Mouse (Mus musculus): ENCODE measurements around the gene Cnr1. TPM values are rescaled to one million over a fixed set of nuclear protein-coding genes. Genes with fewer than 3 reads are reported as not detected.

The Cnr1 gene
- total and polyA plus RNA-seq, 3 experiments: not detected

DNA sequence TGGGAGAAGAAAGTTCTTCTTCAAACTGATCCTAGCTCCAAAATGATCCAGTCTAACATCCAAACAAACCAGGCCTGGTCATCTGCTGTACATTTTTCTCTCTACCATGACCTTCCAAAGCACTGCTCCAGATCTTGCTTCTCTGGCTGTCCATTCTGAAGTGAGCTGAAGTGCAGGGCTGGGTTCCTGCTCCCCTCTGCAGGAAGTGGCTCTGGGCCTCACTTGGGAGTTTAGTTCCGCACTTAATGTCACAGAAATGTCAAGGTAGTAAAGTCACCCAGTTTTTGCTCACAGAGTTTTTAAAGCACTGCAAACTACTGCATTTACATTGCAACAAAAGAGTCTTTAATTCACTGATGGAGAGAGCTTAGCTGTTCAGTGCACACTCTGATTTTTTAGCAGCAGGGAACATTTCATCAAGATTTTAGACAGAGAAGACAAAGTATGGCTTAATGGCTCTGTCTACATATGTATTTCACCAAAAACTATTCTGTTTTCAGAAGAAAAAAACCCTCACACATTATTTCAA lies 20.5 kb upstream of the Cnr1 start:
- H3K4me3 ChIP-seq (ENCODE audit: control insufficient read depth in 1 of 2, insufficient read depth in 1 of 2, low read depth in 2 of 2, low read length in 2 of 2): no peak overlapping the region
- no peak for TF ChIP-seq USF1 (IDR thresholded peaks at IDR 0.05; ENCODE audit: low read depth, low read length)
- no peak for TF ChIP-seq CTCF (IDR thresholded peaks at IDR 0.05 in 2 of 3, conservative IDR thresholded peaks at IDR 0.05 in 1 of 3; ENCODE audit: control insufficient read depth in 1 of 3, insufficient read depth in 1 of 3, low read depth in 2 of 3, low read length in 3 of 3, poor library complexity in 1 of 3, severe bottlenecking in 1 of 3)
- no peak for TF ChIP-seq CHD2 (IDR thresholded peaks at IDR 0.05; ENCODE audit: low read length)
- no peak for TF ChIP-seq ELF1 (IDR thresholded peaks at IDR 0.05; ENCODE audit: low read depth, low read length)
- no peak for TF ChIP-seq SIN3A (IDR thresholded peaks at IDR 0.05; ENCODE audit: low read length)
- no peak for TF ChIP-seq POLR2AphosphoS5 (IDR thresholded peaks at IDR 0.05; ENCODE audit: borderline replicate concordance, low read depth, low read length)
- TF ChIP-seq BHLHE40 (IDR thresholded peaks at IDR 0.05; ENCODE audit: borderline replicate concordance, low read depth, low read length): no peak
- TF ChIP-seq RAD21 (IDR thresholded peaks at IDR 0.05; ENCODE audit: low read depth, low read length): no peak
- TF ChIP-seq HCFC1 (IDR thresholded peaks at IDR 0.05; ENCODE audit: low read depth, low read length): no peak
- no peak for TF ChIP-seq ZNF384 (IDR thresholded peaks at IDR 0.05; ENCODE audit: low read depth, low read length)
- no peak for TF ChIP-seq POLR2A (IDR thresholded peaks at IDR 0.05; ENCODE audit: control insufficient read depth in 1 of 2, insufficient read depth in 1 of 2, low read depth in 1 of 2, low read length in 2 of 2, poor library complexity in 1 of 2)
- no peak for TF ChIP-seq TCF12 (IDR thresholded peaks at IDR 0.05; ENCODE audit: low read depth, low read length)
- TF ChIP-seq MAX (IDR thresholded peaks at IDR 0.05; ENCODE audit: low read length): no peak
- TF ChIP-seq NRF1 (IDR thresholded peaks at IDR 0.05; ENCODE audit: insufficient read depth, low read depth, low read length, poor library complexity, severe bottlenecking): no peak
- no peak overlapping the region for H3K9ac ChIP-seq (ENCODE audit: control insufficient read depth, low read depth, low read length, poor library complexity, severe bottlenecking)
- H3K27me3 ChIP-seq (ENCODE audit: control insufficient read depth in 1 of 2, insufficient read depth in 2 of 2, low read length in 2 of 2): peaks cover 0 to 3% of the 10 kb centered on the region in 2 experiments; a peak in 1 of 4 replicates
- H3K36me3 ChIP-seq (ENCODE audit: control insufficient read depth in 1 of 2, insufficient read depth in 2 of 2, low read length in 2 of 2): no peaks in the 10 kb centered on the region
- H3K79me2 ChIP-seq (ENCODE audit: control insufficient read depth, insufficient read depth, low read length, poor library complexity): no peaks in the 10 kb centered on the region
- no peaks in the 10 kb centered on the region for H3K9me3 ChIP-seq (replicated peaks; ENCODE audit: insufficient read depth, low read length)
- H3K27ac ChIP-seq (ENCODE audit: control insufficient read depth, low read depth, low read length): no peak overlapping the region
- no peaks in the 10 kb centered on the region for H3K4me1 ChIP-seq (ENCODE audit: control insufficient read depth in 1 of 2, insufficient read depth in 2 of 2, low read length in 2 of 2)
- no peak for DNase-seq (ENCODE audit: low read depth, low spot score)

DNA sequence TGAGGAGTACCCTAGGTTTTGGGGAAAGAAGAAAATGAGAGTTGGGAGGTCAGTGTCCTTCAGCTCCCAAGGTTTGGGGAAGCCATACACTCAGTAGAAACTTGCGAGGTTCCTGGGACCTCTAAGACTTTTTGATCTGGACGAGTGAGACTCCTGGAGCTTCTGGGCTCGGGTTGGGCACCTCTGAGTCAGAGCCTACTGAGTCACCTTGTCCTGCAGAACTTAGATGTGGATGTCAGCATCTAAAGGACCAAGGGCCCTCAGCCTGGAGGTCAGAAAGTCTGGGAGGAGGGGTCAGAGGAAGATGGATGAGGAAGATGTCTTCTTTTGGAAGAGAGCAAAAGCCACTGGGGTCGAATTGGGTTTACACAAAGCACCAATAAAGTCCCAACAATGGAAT lies 19.6 kb upstream of the Cnr1 start:
- no peak for DNase-seq (ENCODE audit: low read depth, low spot score)
- Histone ChIP-seq H3K9ac (ENCODE audit: control insufficient read depth, low read depth, low read length, poor library complexity, severe bottlenecking) (no peak overlapping the region), H3K79me2 (ENCODE audit: control insufficient read depth, insufficient read depth, low read length, poor library complexity) (no peaks in the 10 kb centered on the region), H3K27ac (ENCODE audit: control insufficient read depth, low read depth, low read length) (no peak overlapping the region), H3K27me3 (ENCODE audit: control insufficient read depth in 1 of 2, insufficient read depth in 2 of 2, low read length in 2 of 2) (peaks cover 0 to 3% of the 10 kb centered on the region in 2 experiments; a peak in 1 of 4 replicates), H3K9me3 (replicated peaks; ENCODE audit: insufficient read depth, low read length) (no peaks in the 10 kb centered on the region), H3K4me3 (ENCODE audit: control insufficient read depth in 1 of 2, insufficient read depth in 1 of 2, low read depth in 2 of 2, low read length in 2 of 2) (no peak overlapping the region), H3K4me1 (ENCODE audit: control insufficient read depth in 1 of 2, insufficient read depth in 2 of 2, low read length in 2 of 2) (no peaks in the 10 kb centered on the region), H3K36me3 (ENCODE audit: control insufficient read depth in 1 of 2, insufficient read depth in 2 of 2, low read length in 2 of 2) (no peaks in the 10 kb centered on the region)
- TF ChIP-seq MAX (IDR thresholded peaks at IDR 0.05; ENCODE audit: low read length) (no peak), JUND (IDR thresholded peaks at IDR 0.05; ENCODE audit: low read depth, low read length) (no peak), MAFK (IDR thresholded peaks at IDR 0.05; ENCODE audit: borderline replicate concordance, low read depth, low read length) (no peak), TBP (IDR thresholded peaks at IDR 0.05; ENCODE audit: low read depth, low read length) (no peak), MAZ (IDR thresholded peaks at IDR 0.05; ENCODE audit: low read depth, low read length) (no peak), CTCF (IDR thresholded peaks at IDR 0.05 in 2 of 3, conservative IDR thresholded peaks at IDR 0.05 in 1 of 3; ENCODE audit: control insufficient read depth in 1 of 3, insufficient read depth in 1 of 3, low read depth in 2 of 3, low read length in 3 of 3, poor library complexity in 1 of 3, severe bottlenecking in 1 of 3) (no peak), SIN3A (IDR thresholded peaks at IDR 0.05; ENCODE audit: low read length) (no peak), CHD1 (IDR thresholded peaks at IDR 0.05; ENCODE audit: low read depth, low read length) (no peak), MYB (IDR thresholded peaks at IDR 0.05; ENCODE audit: low read depth, low read length) (no peak), BHLHE40 (IDR thresholded peaks at IDR 0.05; ENCODE audit: borderline replicate concordance, low read depth, low read length) (no peak)
